Mouse (Mus musculus) embryonic facial prominence, embryonic 14.5 days (tissue): ENCODE results near the gene Atl1. TPM values are rescaled to one million over a fixed set of nuclear protein-coding genes. Genes with fewer than 3 reads are reported as not detected.

Experiments
- polyA plus RNA-seq: library from polyadenylated mRNA; unstranded; fragments of >200 nt; fragmentation: Nextera tagmentation; extraction: Ambion mirVana; gene quantifications from 2 replicates; pipeline ENCODE4 v1.2.1, GENCODE M21; 2014

Gene Atl1
- polyA plus RNA-seq, 1 experiment from 2014 or later = 8.5 TPM

Other genes with a start within 250 kb of the Atl1 start
- gene Sos2, start 210.8 kb upstream of the Atl1 start, polyA plus RNA-seq = 11.0 and 11.4 TPM in 2 replicates
- 21.2 and 21.8 TPM in 2 replicates for gene L2hgdh, start 167.7 kb upstream of the Atl1 start, polyA plus RNA-seq
- gene Atp5s, start 167.7 kb upstream of the Atl1 start, polyA plus RNA-seq = 30.4 and 32.0 TPM in 2 replicates
- 1.9 and 2.9 TPM in 2 replicates for gene Cdkl1, start 101.3 kb upstream of the Atl1 start, polyA plus RNA-seq
- 45.2 and 48.9 TPM in 2 replicates for gene Map4k5, start 586 bp downstream of the Atl1 start, polyA plus RNA-seq
- gene Sav1, start 94.4 kb downstream of the Atl1 start, polyA plus RNA-seq = 10.4 and 12.0 TPM in 2 replicates
- 17.0 and 19.2 TPM in 2 replicates for gene Nin, start 221.1 kb downstream of the Atl1 start, polyA plus RNA-seq